Mouse (Mus musculus) CH12.LX (cell line): ENCODE measurements at regions not wholly inside any gene's neighbourhood (a gene's known extent, or its start where the extent isn't known, plus 50 kb on each side); places are given as distances from the start of the nearest gene placed in this dataset.

Experiments used
- DNase-seq: peaks from one replicate; pipeline ENCODE4 v3.0.0-alpha.2; 2013; ENCODE audit errors: extremely low read depth
- H3K27ac ChIP-seq: 2 replicates; pipeline ENCODE4 v1.5.1; 2012; ENCODE audit warnings: low read depth, mild to moderate bottlenecking, control low read depth, moderate library complexity; ENCODE audit not compliant: insufficient read depth
- H3K27me3 ChIP-seq: replicated peaks from 2 replicates; pipeline ENCODE3; 2012; ENCODE audit warnings: inconsistent platforms
- H3K36me3 ChIP-seq, 2 experiments: replicated peaks in 1 of 2; 2 replicates each; pipeline versions ENCODE3 to v1.6.1; 2012; ENCODE audit warnings: inconsistent platforms in 1 of 2, low read length in 1 of 2, mild to moderate bottlenecking in 1 of 2, mixed read lengths in 1 of 2, moderate library complexity in 1 of 2; ENCODE audit not compliant: control insufficient read depth in 1 of 2, insufficient read depth in 1 of 2
- H3K4me1 ChIP-seq, 2 experiments: 2 replicates each; pipeline ENCODE4 v1.6.1; 2012; ENCODE audit warnings: inconsistent platforms in 1 of 2, moderate library complexity in 1 of 2; ENCODE audit not compliant: insufficient read depth in 2 of 2, control insufficient read depth in 1 of 2
- H3K4me2 ChIP-seq: 2 replicates; pipeline ENCODE4 v1.6.1; 2012; ENCODE audit warnings: low read depth, mild to moderate bottlenecking, control low read depth; ENCODE audit not compliant: poor library complexity, insufficient read depth, severe bottlenecking
- H3K4me3 ChIP-seq, 3 experiments: fragments of 150-350 bp in 1 of 3; sonication (generic) in 1 of 3; replicated peaks in 1 of 3; 2 replicates each; pipeline versions ENCODE3 to v1.5.1; 2011 to 2012; ENCODE audit warnings: low read depth in 2 of 3, low read length in 2 of 3, mild to moderate bottlenecking in 2 of 3, moderate library complexity in 2 of 3, control low read depth in 1 of 3, improper control_type of control experiment in 1 of 3, inconsistent platforms in 1 of 3, mixed read lengths in 1 of 3; ENCODE audit not compliant: poor library complexity in 1 of 3
- H3K79me2 ChIP-seq: replicated peaks from 2 replicates; pipeline ENCODE4 v1.6.1; 2012; ENCODE audit warnings: mild to moderate bottlenecking, moderate library complexity; ENCODE audit not compliant: control insufficient read depth, poor library complexity, insufficient read depth, severe bottlenecking; ENCODE audit errors: extremely low read depth
- H3K9ac ChIP-seq: 2 replicates; pipeline ENCODE4 v1.6.1; 2012; ENCODE audit warnings: low read depth, mild to moderate bottlenecking, control low read depth, moderate library complexity; ENCODE audit not compliant: insufficient read depth
- H3K9me3 ChIP-seq: replicated peaks from 2 replicates; pipeline ENCODE3; 2012; ENCODE audit warnings: low read length, inconsistent platforms, mixed read lengths
- BHLHE40 ChIP-seq: IDR thresholded peaks from 2 replicates; pipeline ENCODE4 v1.6.1; 2011; ENCODE audit warnings: mild to moderate bottlenecking, low read depth, low read length, improper control_type of control experiment
- CHD2 ChIP-seq: IDR thresholded peaks from 2 replicates; pipeline ENCODE4 v1.6.1; 2011; ENCODE audit warnings: low read length, improper control_type of control experiment
- CTCF ChIP-seq, 2 experiments: IDR thresholded peaks in 1 of 2; conservative IDR thresholded peaks in 1 of 2; 2 replicates each; pipeline ENCODE4 v1.5.1; 2011 to 2012; ENCODE audit warnings: low read depth in 2 of 2, low read length in 2 of 2, improper control_type of control experiment in 1 of 2, inconsistent platforms in 1 of 2, mild to moderate bottlenecking in 1 of 2, moderate library complexity in 1 of 2
- ELF1 ChIP-seq: IDR thresholded peaks from 2 replicates; pipeline ENCODE4 v1.6.1; 2014; ENCODE audit warnings: low read depth, mild to moderate bottlenecking, inconsistent platforms, low read length, improper control_type of control experiment
- EP300 ChIP-seq: IDR thresholded peaks from 2 replicates; pipeline ENCODE4 v1.6.1; 2011; ENCODE audit warnings: low read length, improper control_type of control experiment
- ETS1 ChIP-seq: conservative IDR thresholded peaks from 2 replicates; pipeline ENCODE4 v1.6.1; 2012; ENCODE audit warnings: low read depth, mild to moderate bottlenecking, inconsistent platforms, low read length, improper control_type of control experiment, moderate library complexity
- GABPA ChIP-seq: IDR thresholded peaks from 2 replicates; pipeline ENCODE4 v1.6.1; 2012; ENCODE audit warnings: low read depth, low read length, improper control_type of control experiment, inconsistent platforms; ENCODE audit not compliant: insufficient replicate concordance
- IRF4 ChIP-seq: IDR thresholded peaks from 2 replicates; pipeline ENCODE4 v1.6.1; 2014; ENCODE audit warnings: low read depth, mild to moderate bottlenecking, inconsistent platforms, low read length, improper control_type of control experiment
- MAFK ChIP-seq: IDR thresholded peaks from 2 replicates; pipeline ENCODE4 v1.6.1; 2011; ENCODE audit warnings: low read length, improper control_type of control experiment; ENCODE audit not compliant: insufficient replicate concordance
- MAX ChIP-seq: IDR thresholded peaks from 2 replicates; pipeline ENCODE4 v1.6.1; 2011; ENCODE audit warnings: low read length, improper control_type of control experiment
- MAZ ChIP-seq: IDR thresholded peaks from 2 replicates; pipeline ENCODE4 v1.6.1; 2012; ENCODE audit warnings: low read depth, mild to moderate bottlenecking, inconsistent platforms, low read length, improper control_type of control experiment, moderate library complexity
- MEF2A ChIP-seq: IDR thresholded peaks from 2 replicates; pipeline ENCODE4 v1.6.1; 2014; ENCODE audit warnings: low read depth, mild to moderate bottlenecking, inconsistent platforms, low read length, improper control_type of control experiment, borderline replicate concordance
- NRF1 ChIP-seq: IDR thresholded peaks from 2 replicates; pipeline ENCODE4 v1.6.1; 2014; ENCODE audit warnings: low read depth, mild to moderate bottlenecking, inconsistent platforms, low read length, improper control_type of control experiment, moderate library complexity
- RCOR1 ChIP-seq: conservative IDR thresholded peaks from 2 replicates; pipeline ENCODE4 v1.6.1; 2012; ENCODE audit warnings: low read depth, mild to moderate bottlenecking, inconsistent platforms, low read length, improper control_type of control experiment
- SMC3 ChIP-seq: IDR thresholded peaks from 2 replicates; pipeline ENCODE4 v1.6.1; 2011; ENCODE audit warnings: low read depth, low read length, improper control_type of control experiment
- TCF12 ChIP-seq: IDR thresholded peaks from 2 replicates; pipeline ENCODE4 v1.6.1; 2014; ENCODE audit warnings: low read depth, mild to moderate bottlenecking, inconsistent platforms, low read length, improper control_type of control experiment
- UBTF ChIP-seq: IDR thresholded peaks from 2 replicates; pipeline ENCODE4 v1.6.1; 2012; ENCODE audit warnings: low read depth, mild to moderate bottlenecking, inconsistent platforms, low read length, improper control_type of control experiment, moderate library complexity
- ZC3H11A ChIP-seq: IDR thresholded peaks from 2 replicates; pipeline ENCODE4 v1.6.1; 2012; ENCODE audit warnings: low read depth, mild to moderate bottlenecking, inconsistent platforms, low read length, improper control_type of control experiment
- ZKSCAN1 ChIP-seq: IDR thresholded peaks from 2 replicates; pipeline ENCODE4 v1.6.1; 2012; ENCODE audit warnings: low read depth, inconsistent platforms, low read length, improper control_type of control experiment, borderline replicate concordance
- ZNF384 ChIP-seq: IDR thresholded peaks from 2 replicates; pipeline ENCODE4 v1.6.1; 2012; ENCODE audit warnings: low read depth, low read length, improper control_type of control experiment, inconsistent platforms
- dilution Hi-C: fragments of 300-500 bp; cut with MboI; formaldehyde crosslinking; loops from 2 replicates; pipeline ENCODE4 v1.14.3; 2020; ENCODE audit warnings: low sequenced_read_pairs; ENCODE audit not compliant: extremely low pct_unique_long_range_greater_than_20kb, extremely low pct_ligation_motif_present
- in situ Hi-C: fragments of 300-500 bp; cut with MboI; formaldehyde crosslinking; loops from 3 replicates; pipeline ENCODE4 v1.14.3; 2019; ENCODE audit warnings: low sequenced_read_pairs, low pct_ligation_motif_present, low pct_unique_long_range_greater_than_20kb, mixed read lengths

GRCm38 (mm10) chr16:46250943-46251342, 96.1 kb upstream of the Gm4737 start:
- dilution Hi-C loops = no loop called here
- no peaks in the 10 kb centered on the region for H3K36me3 ChIP-seq
- H3K27me3 ChIP-seq = no peaks in the 10 kb centered on the region
- no peak overlapping the region for H3K9ac ChIP-seq
- TF ChIP-seq ETS1 = peak; percentile 66
- no peak for TF ChIP-seq GABPA
- TF ChIP-seq ZKSCAN1 = no peak
- peak; percentile 67 for TF ChIP-seq EP300
- TF ChIP-seq IRF4 = peak; percentile 47
- TF ChIP-seq BHLHE40 = peak; percentile 38; the same call in 1 of the 2 replicates
- peak; percentile 42; the same call in 1 of the 2 replicates for TF ChIP-seq MEF2A
- TF ChIP-seq ZNF384 = peak; percentile 25; the same call in 1 of the 2 replicates
- no peak for TF ChIP-seq MAFK
- 0 out of 2 replicates have a peak, but pooled peaks have one; percentile 23 for TF ChIP-seq ELF1
- H3K4me3 ChIP-seq = no peak overlapping the region
- peaks cover 7 to 23% of the 10 kb centered on the region in 2 experiments; a peak in 3 of 4 replicates for H3K4me1 ChIP-seq
- H3K4me2 ChIP-seq = peak overlapping the region; percentile 72; the same call in 1 of the 2 replicates
- DNase-seq = peak; percentile 22
- no peak overlapping the region for H3K27ac ChIP-seq
- H3K9me3 ChIP-seq = peaks cover 40% of the 10 kb centered on the region
- in situ Hi-C loops = loop anchor here (5.0 kb wide), 1 partner anchor 129 kb away; the partner anchor contains the start of gene Cd96
- no peaks in the 10 kb centered on the region for H3K79me2 ChIP-seq

DNA sequence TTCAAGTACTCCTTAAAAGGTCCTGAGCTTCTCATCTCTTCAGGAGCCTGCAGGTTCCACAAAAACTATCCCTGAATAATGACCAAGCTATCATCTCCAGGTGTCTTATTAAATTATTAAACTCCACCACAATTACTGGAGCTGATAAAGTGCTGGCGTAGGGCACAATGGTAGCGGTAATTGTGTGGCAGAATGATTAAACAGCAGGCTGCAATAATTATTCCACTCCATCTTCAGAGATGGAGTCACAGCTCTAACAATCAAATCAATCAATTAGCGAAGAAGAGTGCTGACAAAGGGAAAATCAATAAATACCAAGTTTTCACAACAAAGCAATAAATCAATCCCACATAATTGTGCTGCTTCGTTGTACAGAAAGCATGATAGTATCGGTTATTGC, 90.7 kb upstream of the Gm4737 start:
- Histone ChIP-seq H3K9me3 (peaks cover 35% of the 10 kb centered on the region), H3K4me1 (peaks cover 6 to 12% of the 10 kb centered on the region in 2 experiments; a peak in 3 of 4 replicates), H3K4me3 (no peak overlapping the region), H3K79me2 (no peaks in the 10 kb centered on the region), H3K27ac (no peak overlapping the region), H3K36me3 (no peaks in the 10 kb centered on the region), H3K9ac (no peak overlapping the region), H3K4me2 (no peak overlapping the region), H3K27me3 (no peaks in the 10 kb centered on the region)
- in situ Hi-C loops = no loop called here
- dilution Hi-C loops = no loop called here
- TF ChIP-seq MEF2A (no peak), NRF1 (no peak), CTCF (conservative IDR thresholded peaks at IDR 0.05 in 1 of 2, IDR thresholded peaks at IDR 0.05 in 1 of 2; ENCODE audit: low read depth in 2 of 2, low read length in 2 of 2) (no peak), ZC3H11A (no peak), CHD2 (no peak), UBTF (no peak), TCF12 (no peak), RCOR1 (no peak), EP300 (no peak), MAX (no peak), MAFK (no peak), ZKSCAN1 (no peak), MAZ (no peak), SMC3 (no peak)
- DNase-seq = no peak
